Mouse (Mus musculus): Measurements from ENCODE around the gene Crebbp.

GRCm38 (mm10) chr16:4225841-4226240 is 12.0 kb upstream of the Crebbp start:
- TF ChIP-seq POLR2A (IDR thresholded peaks at IDR 0.05; ENCODE audit: insufficient read depth, low read length) (no peak), EP300 (IDR thresholded peaks at IDR 0.05; ENCODE audit: insufficient read depth, low read depth, low read length) (no peak)

Measured in ES-Bruce4 (cell line).